Mouse (Mus musculus) adrenal gland, adult 8-10 months (tissue): ENCODE results near the gene Tbc1d13. TPM values are rescaled to one million over a fixed set of nuclear protein-coding genes. Genes with fewer than 3 reads are reported as not detected.

Source experiments
- DNase-seq: peaks from one replicate; pipeline ENCODE4 v3.0.0; 2022
- total RNA-seq, 4 experiments: library from RNA; stranded (reverse); gene quantifications; 2 replicates each; pipeline ENCODE4 v1.2.4; 2022

Gene Tbc1d13
- 10 to 100 TPM; 58.6 to 71.5 (median 64.5) TPM for total RNA-seq

GRCm38 (mm10) chr2:30133613-30134377 is at the start of gene Tbc1d13:
Gene Tbc1d13, plus strand, starts transcription at chr2:30133746.
- peak; percentile 97 for DNase-seq

- no peak for DNase-seq
Measured at GRCm38 (mm10) chr2:30084113-30084512, 49.4 kb upstream of the Tbc1d13 start.

DNA sequence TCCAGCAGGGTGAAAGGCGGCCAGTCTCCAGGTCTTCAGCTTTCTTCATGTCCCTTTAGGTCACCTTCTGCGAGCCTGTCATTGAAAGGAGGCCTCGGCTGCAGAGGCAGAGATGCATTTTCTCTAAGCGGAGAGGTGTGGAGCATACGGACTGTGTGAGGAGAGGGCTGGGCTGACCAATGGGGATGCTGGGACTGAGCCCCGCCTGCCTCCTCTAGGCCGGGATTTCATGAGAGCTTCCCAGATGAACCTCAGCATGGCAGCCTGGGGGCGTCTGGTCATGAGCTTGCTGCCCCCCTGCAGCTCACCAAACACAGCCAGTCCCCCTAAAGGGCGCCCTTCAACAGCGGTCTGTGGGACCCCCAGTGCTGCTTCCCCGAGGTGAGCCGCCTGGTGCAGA is 48.9 kb upstream of the Tbc1d13 start:
- no peak for DNase-seq

DNA sequence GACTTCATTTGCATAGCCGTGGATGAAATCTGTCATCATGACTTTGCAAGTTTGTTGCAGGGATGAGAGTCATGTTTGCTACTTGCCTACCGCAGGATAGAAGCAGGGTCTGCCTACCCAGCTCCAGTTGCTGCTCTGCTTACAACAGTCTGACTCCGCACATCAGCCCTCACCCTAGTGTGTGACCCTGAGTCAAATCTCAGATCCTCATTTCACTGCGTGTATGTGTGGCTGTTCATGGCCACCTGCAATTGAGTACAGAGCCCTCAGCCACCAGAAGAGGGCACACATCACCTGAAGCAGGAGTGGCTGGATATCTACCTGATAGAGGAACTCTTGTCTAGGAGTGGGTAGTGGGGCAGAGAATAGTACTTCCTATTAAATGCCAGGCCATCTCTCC is 46.2 kb upstream of the Tbc1d13 start:
- DNase-seq = no peak

- no peak for DNase-seq
Measured at GRCm38 (mm10) chr2:30091521-30091920, 42.0 kb upstream of the Tbc1d13 start.

GRCm38 (mm10) chr2:30092280-30092918 is 41.1 kb upstream of the Tbc1d13 start:
- DNase-seq = no peak

DNA sequence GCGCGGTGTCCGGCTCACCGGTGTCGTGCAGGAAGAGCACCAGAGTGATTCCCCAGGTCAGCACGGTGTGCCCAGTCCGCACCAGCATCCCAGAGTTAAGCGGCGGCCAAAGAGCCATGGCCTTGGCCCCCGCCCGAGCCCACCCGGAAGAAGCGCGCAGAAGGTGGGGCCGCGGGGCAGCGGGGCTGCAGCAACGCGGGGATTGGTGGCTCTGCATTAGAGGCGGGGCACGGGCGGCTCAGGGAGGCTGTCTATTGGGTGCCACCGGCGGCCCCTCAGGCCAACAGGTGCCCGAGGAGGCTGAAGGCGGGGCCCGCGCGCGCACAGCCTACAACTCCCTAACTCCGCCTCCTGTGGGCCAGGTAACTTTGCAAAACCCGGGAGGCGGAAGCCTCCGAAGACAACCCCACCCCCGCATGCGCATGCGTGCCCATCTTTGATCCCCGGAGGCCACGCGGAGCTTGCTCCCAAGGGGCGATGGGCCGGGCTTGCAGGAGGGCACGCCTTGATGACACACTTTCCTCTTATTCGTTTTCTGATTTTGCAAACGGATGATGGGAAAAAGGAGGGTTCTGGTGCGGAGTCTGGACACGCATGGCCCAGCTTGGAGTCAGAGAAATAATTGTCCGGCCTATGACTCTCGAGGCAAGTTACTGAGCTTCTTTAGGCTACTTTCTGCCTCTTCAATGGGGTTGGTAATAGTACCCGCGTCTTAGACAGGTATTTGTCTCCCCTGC is 39.9 kb upstream of the Tbc1d13 start, which contains the start of gene Zdhhc12:
Gene Zdhhc12, minus strand, starts transcription at position 178 of the 737 bp plus-strand sequence.
- peak; percentile 98 for DNase-seq

DNA sequence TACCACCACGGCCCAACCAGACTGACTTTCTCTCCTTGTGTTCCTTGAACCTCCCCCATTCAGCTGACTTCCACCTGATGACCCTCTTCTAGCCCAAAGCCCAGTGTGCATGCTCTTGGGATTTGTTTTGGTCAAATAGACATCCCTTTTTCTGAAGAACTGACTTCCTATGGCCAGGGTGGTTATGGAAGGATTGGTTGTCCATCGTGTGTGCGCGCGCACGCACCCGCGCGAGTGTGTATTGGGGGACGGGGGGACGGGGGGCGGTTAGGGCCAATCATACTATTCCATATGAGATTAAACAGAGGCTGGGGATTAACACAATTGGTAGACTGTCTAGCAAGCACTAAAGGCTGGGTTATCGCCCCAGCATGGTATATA is 39.3 kb upstream of the Tbc1d13 start:
- DNase-seq = no peak

- DNase-seq = no peak
Measured at GRCm38 (mm10) chr2:30095882-30096527, 37.5 kb upstream of the Tbc1d13 start.

DNA sequence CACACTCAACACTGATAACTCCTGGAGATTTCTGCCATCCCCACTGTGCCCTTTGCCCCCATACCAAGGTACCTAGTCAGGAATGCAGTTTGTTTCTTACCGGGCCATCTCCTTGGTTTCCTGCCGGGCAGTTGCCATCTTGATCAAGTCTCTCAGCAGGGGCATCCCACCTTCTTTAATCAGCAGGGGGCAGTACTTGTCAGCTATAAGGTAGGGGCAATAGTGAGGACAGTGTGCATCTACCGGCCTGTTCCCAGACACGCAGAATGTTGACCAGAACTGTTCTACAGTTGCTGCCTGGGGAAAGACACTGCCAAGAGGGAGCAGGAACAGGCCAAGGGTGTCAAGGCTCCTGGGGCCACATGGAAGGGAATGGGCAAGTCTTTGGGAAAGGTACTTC is 33.3 kb upstream of the Tbc1d13 start:
- no peak for DNase-seq

GRCm38 (mm10) chr2:30106364-30106763 is 27.2 kb upstream of the Tbc1d13 start:
- DNase-seq = no peak

- DNase-seq = no peak
Measured at GRCm38 (mm10) chr2:30107646-30108045, 25.9 kb upstream of the Tbc1d13 start.

- DNase-seq = no peak
Measured at GRCm38 (mm10) chr2:30108260-30108659, 25.3 kb upstream of the Tbc1d13 start.

GRCm38 (mm10) chr2:30111500-30111899 is 22.0 kb upstream of the Tbc1d13 start:
- no peak for DNase-seq

DNA sequence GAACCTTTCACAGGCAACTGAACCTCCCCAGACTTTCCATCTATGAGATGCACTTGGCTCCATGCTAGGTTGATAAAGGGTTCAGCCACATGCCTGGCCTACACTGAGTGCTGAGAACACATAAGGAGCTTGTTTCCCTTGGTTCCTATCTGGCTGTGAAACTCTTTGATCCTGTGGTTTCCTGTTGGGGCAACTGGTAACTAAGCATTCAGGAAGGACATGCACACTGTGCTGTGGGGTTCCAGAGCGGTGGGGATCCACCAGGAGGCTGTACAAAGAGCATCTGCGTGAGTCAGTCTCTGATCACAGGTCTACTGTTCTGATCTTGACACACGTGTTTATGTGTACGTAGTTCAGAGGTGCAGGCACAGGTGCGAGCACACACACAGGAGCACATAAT is 21.0 kb upstream of the Tbc1d13 start:
- no peak for DNase-seq

GRCm38 (mm10) chr2:30119641-30120051 is 13.9 kb upstream of the Tbc1d13 start:
- no peak for DNase-seq

GRCm38 (mm10) chr2:30120269-30120668 is 13.3 kb upstream of the Tbc1d13 start:
- DNase-seq = no peak

DNA sequence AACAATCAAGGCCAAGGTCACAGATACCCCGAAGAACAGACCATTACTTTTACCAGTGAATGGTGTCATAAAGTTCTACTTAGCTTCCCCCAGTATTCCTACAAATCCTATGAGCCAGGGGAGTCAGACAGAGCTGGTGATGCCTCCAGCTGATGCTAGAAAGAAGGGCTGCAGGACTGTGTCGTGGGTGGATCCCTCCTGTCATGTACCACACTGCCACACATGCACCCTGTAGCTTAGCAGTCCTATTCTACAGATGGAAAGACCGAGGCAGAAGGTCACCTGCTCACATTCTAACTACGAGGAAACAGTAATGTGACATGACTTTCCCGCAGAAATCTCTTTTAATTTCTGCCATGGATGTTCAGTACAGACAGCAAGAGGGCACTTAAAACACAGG is 10.8 kb upstream of the Tbc1d13 start:
- DNase-seq = no peak

DNA sequence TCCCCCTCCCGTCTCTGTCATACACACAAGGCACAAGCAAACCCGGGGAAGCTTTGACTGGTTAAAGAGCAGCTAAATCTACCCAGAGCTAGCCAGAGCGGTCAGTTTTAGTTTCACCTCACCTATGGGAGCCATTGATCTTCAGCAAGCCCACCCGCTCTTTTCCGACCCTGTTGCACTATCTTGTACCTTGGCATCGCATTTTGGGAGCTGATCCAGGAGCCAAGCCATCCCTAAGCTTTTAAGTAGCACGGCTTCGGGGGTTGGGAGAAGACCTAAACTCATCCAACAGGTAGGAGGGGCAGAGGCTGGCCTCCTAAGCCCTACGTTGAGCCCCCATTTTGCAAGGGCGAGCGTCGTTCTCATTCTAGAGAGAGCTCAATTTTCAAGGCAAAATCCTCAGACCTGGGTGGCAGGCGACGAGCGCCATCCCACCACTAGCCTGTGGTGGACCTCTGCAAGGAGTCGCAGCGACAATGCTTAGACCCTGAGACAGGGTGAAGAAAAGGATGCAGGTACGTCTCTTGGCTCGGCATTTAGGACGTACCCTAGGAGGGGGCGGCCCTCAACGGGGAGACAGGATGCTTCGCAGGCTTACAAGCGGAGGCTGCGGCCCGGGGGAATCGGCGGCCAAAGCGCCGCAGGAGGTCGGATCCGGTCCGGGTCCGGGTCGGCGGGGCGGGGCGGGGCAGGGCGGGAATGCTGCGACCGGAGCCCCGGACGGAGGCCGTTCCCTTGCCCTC is 9.6 kb upstream of the Tbc1d13 start:
- no peak for DNase-seq

DNA sequence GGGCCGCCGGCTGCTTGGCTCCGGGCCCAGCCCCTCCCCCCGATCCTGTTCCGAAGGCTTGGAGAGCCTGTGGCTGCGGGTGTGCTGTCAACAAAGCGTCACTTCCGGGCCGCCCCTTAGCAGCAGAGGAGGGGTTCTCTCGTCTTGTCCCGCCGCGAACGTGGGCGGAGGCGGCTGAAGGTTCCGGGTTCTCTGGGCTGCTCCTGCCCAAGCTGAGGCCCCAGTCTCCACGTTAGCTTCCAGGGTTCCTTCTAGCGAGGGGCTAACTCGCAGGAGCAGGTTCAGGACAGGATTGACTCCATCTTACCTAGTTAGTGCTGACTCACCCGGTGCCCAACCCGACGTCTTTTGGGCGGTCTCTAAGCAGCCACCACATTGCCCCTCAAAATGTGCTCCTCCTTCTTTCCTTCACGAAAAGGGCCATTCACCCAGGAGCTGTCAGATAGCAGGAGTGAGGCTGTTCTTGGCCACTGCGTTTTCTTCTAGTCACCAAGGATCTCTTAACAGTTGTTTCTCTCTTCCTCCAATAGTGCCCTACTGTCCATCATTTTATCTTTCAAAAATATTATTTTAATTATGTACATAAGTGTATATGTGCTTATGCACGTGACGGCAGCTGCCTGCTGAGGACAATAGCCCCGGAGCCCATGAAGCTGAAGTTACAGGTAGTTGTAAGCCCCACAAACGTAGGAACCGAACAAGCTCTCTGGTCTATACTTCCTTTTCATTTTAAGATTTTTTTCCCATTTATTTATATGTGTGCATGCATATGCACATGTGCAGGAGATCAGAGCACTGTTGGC is 8.9 kb upstream of the Tbc1d13 start, which contains the start of gene Zer1:
Gene Zer1, minus strand, starts transcription at position 114 of the 803 bp plus-strand sequence.
- peak; percentile 95 for DNase-seq

DNA sequence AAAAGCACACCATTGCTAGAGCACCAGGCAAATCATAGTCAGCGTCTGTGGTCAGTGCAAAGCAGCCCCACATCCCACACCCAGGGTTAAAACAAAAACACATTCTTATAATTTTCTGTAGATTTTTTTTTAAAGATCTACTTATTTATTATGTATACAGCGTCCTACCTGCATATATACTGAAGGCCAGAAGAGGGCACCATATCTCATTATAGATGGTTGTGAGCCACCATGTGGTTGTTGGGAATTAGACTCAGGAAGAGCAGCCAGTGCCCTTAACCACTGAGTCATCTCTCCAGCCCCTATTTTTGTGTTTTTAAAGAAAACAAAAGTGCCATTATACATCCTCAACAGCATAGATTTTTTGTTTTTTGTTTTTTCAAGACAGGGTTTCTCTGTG is 4.8 kb upstream of the Tbc1d13 start:
- DNase-seq = no peak
